Mouse (Mus musculus): Measurements from ENCODE around the gene Atp2b4. TPM values are rescaled to one million over a fixed set of nuclear protein-coding genes. Genes with fewer than 3 reads are reported as not detected.

The Atp2b4 gene
- 2.5 and 3.5 TPM in 2 replicates for polyA plus RNA-seq (2016; fragmentation: Nextera tagmentation; extraction: Ambion mirVana)

DNA sequence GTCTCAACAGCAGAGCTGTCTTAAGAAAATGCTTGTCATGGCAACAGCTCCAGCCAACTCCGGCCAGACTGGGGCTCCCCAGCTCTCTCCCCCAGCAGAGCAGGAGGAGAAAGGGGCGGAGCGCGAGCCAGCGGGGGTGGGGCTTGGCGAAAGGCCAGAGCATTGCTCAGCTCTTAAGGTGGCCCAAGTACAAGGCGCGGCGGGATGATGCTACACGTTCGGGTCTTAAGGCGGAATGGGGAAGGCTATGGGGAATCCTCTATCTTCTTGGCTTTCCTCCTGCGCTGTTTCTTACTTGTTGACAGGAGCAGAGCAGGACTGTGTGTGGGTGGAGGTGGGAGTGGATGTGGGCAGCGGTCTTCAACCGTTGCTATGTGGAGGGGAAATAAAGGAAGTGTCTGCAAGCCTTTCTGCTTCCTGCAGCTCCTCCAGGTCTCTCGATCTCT, at the start of gene Atp2b4:
Gene Atp2b4 (minus strand): TSS at position 94 of the 446 bp plus-strand sequence.
- under 1% methylated on average over 16 of the region's 16 CpGs for WGBS
- Histone ChIP-seq H3K27me3 (ENCODE audit: low read depth, poor library complexity, severe bottlenecking) (peaks cover 59% of the 10 kb centered on the region), H3K27ac (peak within 1 kb of the TSS; percentile 53), H3K4me3 (peak within 1 kb of the TSS; percentile 61), H3K4me1 (peaks cover 45% of the 10 kb centered on the region), H3K36me3 (no peaks in the 10 kb centered on the region), H3K9me3 (replicated peaks) (no peaks in the 10 kb centered on the region)
- peak; percentile 86 for DNase-seq (ENCODE audit: low spot score)

DNA sequence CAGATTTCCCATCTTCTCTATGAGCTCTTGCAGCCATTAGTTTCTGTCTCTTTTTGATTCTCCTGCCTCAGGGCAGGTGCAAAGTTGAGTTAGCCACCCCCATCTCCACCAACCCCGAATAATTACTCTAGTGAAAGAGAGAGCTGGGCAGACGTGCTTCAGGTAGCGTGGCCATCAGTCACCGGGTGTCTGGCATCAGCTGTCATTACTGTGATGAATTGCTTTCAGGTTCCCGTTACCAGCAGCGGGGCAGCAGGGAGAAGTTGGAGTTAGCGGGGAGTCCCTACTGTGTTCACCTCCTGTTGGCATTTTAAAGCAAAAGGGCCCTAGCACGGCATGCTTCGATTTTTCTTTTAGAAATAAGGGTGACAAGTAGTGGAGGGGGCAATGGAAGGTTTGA, 43.9 kb upstream of the Atp2b4 start:
- Histone ChIP-seq H3K36me3 (no peaks in the 10 kb centered on the region), H3K27me3 (ENCODE audit: low read depth, poor library complexity, severe bottlenecking) (peaks cover 12% of the 10 kb centered on the region), H3K4me1 (peaks cover 54% of the 10 kb centered on the region), H3K27ac (no peak overlapping the region), H3K9me3 (replicated peaks) (no peaks in the 10 kb centered on the region), H3K4me3 (no peak overlapping the region)
- WGBS, result 10% methylated on average over 9 of the region's 9 CpGs
- no peak for DNase-seq (ENCODE audit: low spot score)

DNA sequence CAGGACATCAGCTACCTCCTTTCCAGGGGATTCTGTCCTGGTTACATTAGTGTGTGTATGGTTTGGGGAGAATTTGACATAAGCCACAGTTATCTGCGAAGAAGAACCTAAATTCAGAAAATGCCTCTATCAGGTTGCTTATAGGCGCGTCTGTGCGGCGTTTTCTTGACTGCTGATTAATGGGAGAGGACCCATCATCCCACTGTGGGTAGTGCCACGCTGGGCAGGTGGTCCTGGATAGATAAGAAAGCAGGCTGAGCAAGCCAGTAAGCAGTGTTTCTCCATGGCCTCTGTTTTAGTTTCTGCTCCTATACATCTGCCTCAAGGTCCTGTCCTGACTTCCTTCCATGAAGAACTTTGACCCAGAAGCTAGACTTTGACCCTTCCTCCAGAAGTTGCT, 43.1 kb upstream of the Atp2b4 start:
- Histone ChIP-seq H3K4me3 (no peak overlapping the region), H3K27me3 (ENCODE audit: low read depth, poor library complexity, severe bottlenecking) (peaks cover 12% of the 10 kb centered on the region), H3K36me3 (no peaks in the 10 kb centered on the region), H3K9me3 (replicated peaks) (no peaks in the 10 kb centered on the region), H3K4me1 (peaks cover 54% of the 10 kb centered on the region), H3K27ac (no peak overlapping the region)
- 90% methylated on average over 6 of the region's 6 CpGs for WGBS
- no peak for DNase-seq (ENCODE audit: low spot score)

DNA sequence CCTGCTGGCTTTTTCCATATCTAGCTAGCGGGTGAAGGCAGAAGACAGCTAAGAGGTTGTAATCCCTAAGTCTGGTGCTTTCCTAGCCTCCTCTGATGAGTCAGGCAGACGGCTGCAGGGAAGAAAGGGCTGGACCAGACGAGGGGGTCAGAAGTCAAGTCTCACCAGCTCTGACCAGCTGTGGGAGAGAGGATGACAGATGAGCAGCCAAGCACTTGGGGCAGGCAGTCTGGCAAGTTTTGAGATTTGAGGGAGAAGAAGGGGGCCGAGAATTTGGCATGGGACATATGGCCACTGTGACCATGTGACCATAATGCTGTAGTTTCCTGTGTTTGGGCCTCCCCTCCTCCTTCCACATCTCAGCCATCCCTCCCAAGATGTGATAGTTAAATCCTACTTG, 42.5 kb upstream of the Atp2b4 start:
- Histone ChIP-seq H3K9me3 (replicated peaks) (no peaks in the 10 kb centered on the region), H3K27me3 (ENCODE audit: low read depth, poor library complexity, severe bottlenecking) (peaks cover 12% of the 10 kb centered on the region), H3K4me1 (peaks cover 54% of the 10 kb centered on the region), H3K4me3 (no peak overlapping the region), H3K36me3 (no peaks in the 10 kb centered on the region), H3K27ac (0 out of 2 replicates have a peak overlapping the region, but pooled peaks have one; percentile 2)
- 12% methylated on average over 4 of the region's 4 CpGs for WGBS
- no peak for DNase-seq (ENCODE audit: low spot score)

DNA sequence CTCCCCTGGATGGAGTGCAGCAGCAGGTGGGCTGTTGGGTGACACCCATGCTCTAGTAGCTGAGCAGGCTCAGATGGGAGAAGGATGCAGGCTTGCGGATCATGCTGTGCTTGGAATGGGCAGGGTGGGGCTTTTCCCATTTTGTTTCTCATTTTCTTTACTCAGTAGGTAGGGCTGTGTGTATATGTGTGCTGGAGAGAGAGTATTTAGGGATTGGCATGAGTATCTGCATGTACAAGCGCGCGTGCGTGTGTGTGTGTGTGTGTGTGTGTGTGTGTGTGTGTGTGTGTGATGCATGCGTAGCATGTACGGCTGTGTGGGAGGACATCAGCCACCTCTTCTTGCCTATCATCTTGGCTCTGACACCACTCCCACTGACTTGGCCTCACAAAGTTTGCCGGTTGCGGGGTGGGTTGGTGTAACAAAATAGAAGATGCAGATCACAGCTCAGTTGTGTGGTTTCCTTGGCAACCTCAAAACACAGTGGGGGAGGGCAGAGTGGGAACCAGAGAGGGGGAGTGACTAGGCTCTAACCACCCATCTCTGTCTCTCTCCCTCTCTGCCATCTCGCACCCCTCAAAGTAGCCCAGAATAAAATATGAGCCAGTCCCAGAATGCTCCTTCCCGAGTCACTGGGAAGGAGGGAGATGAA, 41.4 kb upstream of the Atp2b4 start:
- no peak for DNase-seq (ENCODE audit: low spot score)
- peak overlapping the region; percentile 16; the same call in 1 of the 2 replicates for H3K27ac ChIP-seq
- 74% methylated on average over 11 of the region's 11 CpGs for WGBS

DNA sequence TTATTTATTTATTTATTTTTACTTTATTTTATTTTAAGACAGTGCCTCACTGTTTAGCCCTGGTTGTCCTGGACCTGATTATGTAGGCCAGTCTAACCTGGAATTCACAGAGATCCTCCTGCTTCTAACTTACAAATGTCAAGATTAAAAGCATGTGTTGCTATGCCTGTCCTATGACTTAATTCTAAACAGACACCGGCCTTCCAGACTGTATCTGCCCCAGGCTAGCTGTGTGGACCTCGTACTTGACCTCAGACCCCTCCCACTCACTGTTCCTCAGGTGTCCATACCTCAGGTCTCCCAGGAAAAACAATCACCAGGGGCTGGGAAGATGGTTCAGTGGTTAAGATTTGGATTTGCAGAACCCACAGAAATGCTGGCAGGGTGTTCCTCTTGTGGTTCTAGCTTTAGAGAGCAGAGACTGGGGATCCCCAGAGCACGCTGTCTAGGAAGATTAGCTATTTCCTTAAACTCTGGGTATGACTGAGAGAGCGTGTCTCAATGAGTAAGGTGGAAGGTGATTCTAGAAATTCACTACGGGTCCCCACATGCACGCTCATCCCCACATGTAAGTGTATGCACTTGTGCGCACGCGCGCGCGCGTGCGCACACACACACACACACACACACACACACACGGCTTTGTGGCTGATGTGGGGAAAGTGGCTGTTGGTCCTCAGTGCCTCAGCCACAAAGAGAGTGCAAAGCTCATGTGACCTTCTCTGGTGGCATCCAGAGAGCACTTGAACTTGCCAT, 40.5 kb upstream of the Atp2b4 start:
- Histone ChIP-seq H3K27ac (peak overlapping the region; percentile 16; the same call in 1 of the 2 replicates), H3K27me3 (ENCODE audit: low read depth, poor library complexity, severe bottlenecking) (peaks cover 12% of the 10 kb centered on the region), H3K36me3 (no peaks in the 10 kb centered on the region), H3K9me3 (replicated peaks) (no peaks in the 10 kb centered on the region), H3K4me3 (no peak overlapping the region), H3K4me1 (peaks cover 50% of the 10 kb centered on the region)
- WGBS, result 84% methylated on average over 15 of the region's 15 CpGs
- DNase-seq (ENCODE audit: low spot score), result no peak

More for the DNA sequence above, 41.4 kb upstream of the Atp2b4 start:
- peaks cover 12% of the 10 kb centered on the region for H3K27me3 ChIP-seq (ENCODE audit: low read depth, poor library complexity, severe bottlenecking)
- no peak overlapping the region for H3K4me3 ChIP-seq
- no peaks in the 10 kb centered on the region for H3K9me3 ChIP-seq (replicated peaks)
- peaks cover 54% of the 10 kb centered on the region for H3K4me1 ChIP-seq
- no peaks in the 10 kb centered on the region for H3K36me3 ChIP-seq

DNA sequence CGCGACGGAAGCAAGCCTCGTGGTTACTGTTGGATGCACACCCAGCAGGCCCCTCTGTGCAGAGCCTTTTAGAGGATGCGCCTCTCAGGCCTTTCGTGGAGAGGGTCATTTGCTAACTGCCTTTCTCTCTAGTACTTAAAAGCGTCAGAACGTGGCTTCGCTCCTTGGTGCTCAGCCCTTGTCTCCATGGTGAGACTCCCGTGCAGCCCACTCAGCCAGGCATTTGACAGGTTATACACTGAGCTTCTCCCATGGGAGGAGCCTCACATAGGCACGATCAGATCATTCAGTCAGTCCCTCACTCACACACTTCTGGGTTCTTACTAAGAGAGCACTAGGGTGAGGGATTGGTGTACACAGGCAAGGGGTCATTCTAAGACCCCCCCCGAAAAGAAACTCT, 39.7 kb upstream of the Atp2b4 start:
- 58% methylated on average over 12 of the region's 12 CpGs for WGBS
- Histone ChIP-seq H3K27ac (0 out of 2 replicates have a peak overlapping the region, but pooled peaks have one; percentile 5), H3K36me3 (no peaks in the 10 kb centered on the region), H3K27me3 (ENCODE audit: low read depth, poor library complexity, severe bottlenecking) (peaks cover 12% of the 10 kb centered on the region), H3K9me3 (replicated peaks) (no peaks in the 10 kb centered on the region), H3K4me1 (peaks cover 50% of the 10 kb centered on the region), H3K4me3 (no peak overlapping the region)
- DNase-seq (ENCODE audit: low spot score), result no peak

DNA sequence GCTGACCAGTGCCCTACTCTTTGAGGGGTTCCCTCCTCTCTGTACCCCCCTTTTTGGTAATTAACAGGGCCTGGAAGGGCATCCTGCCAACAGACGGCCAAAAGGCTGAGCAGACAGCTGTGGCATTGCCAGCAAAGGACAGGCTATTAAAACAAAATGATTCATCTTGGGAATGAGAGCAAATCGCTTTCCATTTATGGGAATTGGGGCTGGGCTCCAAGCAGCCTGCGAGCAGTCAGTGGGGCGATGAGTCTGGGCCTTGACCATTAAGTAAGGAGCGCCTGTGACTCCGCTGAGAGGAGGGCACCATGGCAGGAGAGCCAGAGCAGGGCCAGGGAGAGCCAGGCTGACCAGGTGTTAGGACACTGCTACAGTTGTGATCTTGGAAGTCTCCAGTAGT, 33.5 kb upstream of the Atp2b4 start:
- no peaks in the 10 kb centered on the region for H3K36me3 ChIP-seq
- peaks cover 12% of the 10 kb centered on the region for H3K4me1 ChIP-seq
- DNase-seq (ENCODE audit: low spot score), result no peak
- no peak overlapping the region for H3K27ac ChIP-seq
- WGBS, result 88% methylated on average over 6 of the region's 6 CpGs
- H3K27me3 ChIP-seq (ENCODE audit: low read depth, poor library complexity, severe bottlenecking), result no peaks in the 10 kb centered on the region
- no peak overlapping the region for H3K4me3 ChIP-seq
- no peaks in the 10 kb centered on the region for H3K9me3 ChIP-seq (replicated peaks)

DNA sequence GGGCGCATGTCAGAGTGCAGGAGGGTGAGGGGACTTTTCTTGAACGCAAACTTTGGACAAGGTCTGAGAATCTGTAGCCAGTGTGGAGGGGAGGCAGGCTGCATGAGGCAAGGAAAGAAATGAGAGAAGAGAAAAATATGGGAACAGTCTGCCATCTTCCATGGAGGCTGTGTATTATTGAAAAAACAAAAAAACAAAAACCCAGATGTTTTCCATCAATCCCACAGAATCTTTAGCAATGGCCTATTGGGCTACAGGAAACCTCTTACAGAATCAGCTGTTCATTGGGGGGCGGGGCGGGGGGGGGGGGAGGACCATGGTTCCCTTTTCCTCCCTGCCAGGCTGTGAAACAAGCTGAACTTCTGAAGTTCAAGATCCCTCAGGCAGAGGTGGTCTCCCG, 31.9 kb upstream of the Atp2b4 start:
- no peaks in the 10 kb centered on the region for H3K36me3 ChIP-seq
- H3K4me1 ChIP-seq, result peaks cover 13% of the 10 kb centered on the region
- H3K27ac ChIP-seq, result no peak overlapping the region
- WGBS, result 52% methylated on average over 5 of the region's 5 CpGs
- DNase-seq (ENCODE audit: low spot score), result no peak
- no peaks in the 10 kb centered on the region for H3K27me3 ChIP-seq (ENCODE audit: low read depth, poor library complexity, severe bottlenecking)
- H3K4me3 ChIP-seq, result no peak overlapping the region
- H3K9me3 ChIP-seq (replicated peaks), result no peaks in the 10 kb centered on the region

DNA sequence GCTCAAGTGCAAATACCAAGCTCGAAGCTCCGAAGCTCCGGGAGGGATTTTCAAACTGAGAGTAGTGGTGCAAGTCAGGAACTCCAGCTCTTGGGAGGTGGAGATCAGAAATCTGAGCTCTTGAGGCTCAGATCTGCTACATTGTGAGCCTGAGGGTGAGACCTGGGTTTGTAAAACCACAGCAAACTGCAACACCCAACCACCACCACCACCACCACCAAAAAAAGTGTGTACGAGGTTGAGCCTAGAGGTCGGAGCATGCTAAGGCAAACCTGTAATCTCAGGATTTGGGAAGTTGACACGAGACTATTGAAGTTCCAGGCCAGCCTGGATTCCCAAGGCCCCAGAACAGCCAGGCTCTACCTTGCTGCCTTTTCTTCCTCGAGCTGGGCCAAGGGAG, 25.4 kb upstream of the Atp2b4 start:
- Histone ChIP-seq H3K4me3 (no peak overlapping the region), H3K4me1 (peaks cover 15% of the 10 kb centered on the region), H3K27me3 (ENCODE audit: low read depth, poor library complexity, severe bottlenecking) (peaks cover 16% of the 10 kb centered on the region; the same call in 1 of the 2 replicates), H3K9me3 (replicated peaks) (no peaks in the 10 kb centered on the region), H3K36me3 (no peaks in the 10 kb centered on the region), H3K27ac (no peak overlapping the region)
- no peak for DNase-seq (ENCODE audit: low spot score)
- 76% methylated on average over 7 of the region's 7 CpGs for WGBS

DNA sequence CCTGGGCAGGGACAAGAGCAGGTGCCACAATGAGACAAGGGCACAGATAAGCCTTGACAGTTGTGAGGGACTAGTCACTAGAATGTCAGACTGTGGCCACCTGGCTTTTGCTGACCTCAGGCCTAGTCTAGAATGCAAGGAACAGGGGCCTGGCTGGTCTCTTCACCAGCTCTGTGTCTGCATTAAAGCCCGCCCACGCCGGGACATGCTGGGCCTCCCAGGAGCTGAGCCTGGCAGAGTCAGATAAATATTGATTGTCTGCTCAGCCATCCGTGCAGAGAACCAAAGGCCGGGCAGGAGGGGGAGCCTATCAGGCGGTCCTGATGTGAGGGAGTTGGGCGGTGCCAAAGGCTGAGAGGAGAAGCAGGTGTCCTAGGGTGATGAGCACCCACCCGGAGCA, 24.7 kb upstream of the Atp2b4 start:
- Histone ChIP-seq H3K9me3 (replicated peaks) (no peaks in the 10 kb centered on the region), H3K27ac (no peak overlapping the region), H3K4me3 (no peak overlapping the region), H3K27me3 (ENCODE audit: low read depth, poor library complexity, severe bottlenecking) (peaks cover 23% of the 10 kb centered on the region), H3K36me3 (no peaks in the 10 kb centered on the region), H3K4me1 (peaks cover 22% of the 10 kb centered on the region)
- WGBS, result 31% methylated on average over 8 of the region's 8 CpGs
- no peak for DNase-seq (ENCODE audit: low spot score)

DNA sequence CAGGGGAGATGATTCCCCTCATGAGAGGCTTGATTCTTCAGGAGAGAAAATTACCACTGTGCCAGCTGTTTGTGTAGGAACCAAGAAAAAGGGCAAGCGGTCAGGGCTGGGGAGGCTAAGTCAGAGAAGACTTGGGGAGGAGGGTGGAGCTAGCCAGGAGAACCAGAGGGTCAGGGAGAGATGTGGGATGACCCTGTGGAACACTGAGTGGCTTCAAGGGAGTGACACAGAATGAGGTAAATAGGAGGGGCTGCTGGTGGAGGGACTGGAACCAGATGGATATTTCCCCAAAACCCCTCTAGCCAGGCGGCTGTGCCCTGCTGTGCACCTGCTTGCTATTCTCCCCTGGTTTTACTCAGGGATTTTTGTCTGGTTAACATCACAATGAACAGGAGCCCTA, 24.3 kb upstream of the Atp2b4 start:
- H3K9me3 ChIP-seq (replicated peaks), result no peaks in the 10 kb centered on the region
- peaks cover 26% of the 10 kb centered on the region for H3K4me1 ChIP-seq
- no peak overlapping the region for H3K4me3 ChIP-seq
- WGBS, result 67% methylated on average over 2 of the region's 2 CpGs
- H3K27me3 ChIP-seq (ENCODE audit: low read depth, poor library complexity, severe bottlenecking), result peaks cover 27% of the 10 kb centered on the region
- no peak overlapping the region for H3K27ac ChIP-seq
- no peak for DNase-seq (ENCODE audit: low spot score)
- no peaks in the 10 kb centered on the region for H3K36me3 ChIP-seq

DNA sequence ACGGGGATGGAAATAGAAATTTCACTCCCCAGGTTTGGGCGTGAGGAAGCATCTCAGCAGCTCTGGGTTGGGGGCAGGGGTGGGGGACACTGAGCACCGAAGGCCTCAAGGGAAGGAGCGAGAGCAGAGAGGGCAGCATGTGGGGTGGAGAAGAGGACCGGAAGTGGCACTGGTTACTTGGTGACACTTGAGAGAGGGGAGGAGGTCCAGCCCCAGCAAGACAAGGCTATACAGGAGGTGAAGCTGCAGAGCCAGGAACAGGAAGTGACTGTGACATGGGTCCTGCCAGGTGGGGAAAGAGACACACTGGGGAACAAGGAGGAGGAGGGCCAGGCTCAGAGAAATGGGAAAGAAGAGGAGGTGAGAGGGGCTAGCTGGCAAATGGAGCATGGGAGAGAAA, 20.3 kb upstream of the Atp2b4 start:
- Histone ChIP-seq H3K27me3 (ENCODE audit: low read depth, poor library complexity, severe bottlenecking) (peaks cover 36% of the 10 kb centered on the region), H3K4me3 (no peak overlapping the region), H3K9me3 (replicated peaks) (no peaks in the 10 kb centered on the region), H3K36me3 (no peaks in the 10 kb centered on the region), H3K27ac (peak overlapping the region; percentile 32; the same call in 1 of the 2 replicates), H3K4me1 (peaks cover 21% of the 10 kb centered on the region)
- no peak for DNase-seq (ENCODE audit: low spot score)
- 50% methylated on average over 5 of the region's 5 CpGs for WGBS
